Mouse (Mus musculus) embryonic facial prominence, embryonic 12.5 days (tissue): ENCODE measurements around the gene Tfrc. TPM values are rescaled to one million over a fixed set of nuclear protein-coding genes. Genes with fewer than 3 reads are reported as not detected.

Experiments used
- ATAC-seq: fragments of 200-750 bp; cut with Nextera tagmentation; 2 replicates; pipeline ENCODE4 v1.8.0; 2017; ENCODE audit not compliant: insufficient number of reproducible peaks, insufficient read depth, low FRiP score, low TSS enrichment
- H3K27ac ChIP-seq: fragments of 300-500 bp; sonication (generic); 2 replicates; pipeline ENCODE4 v1.5.1; 2016; ENCODE audit warnings: mild to moderate bottlenecking
- H3K27me3 ChIP-seq: fragments of 300-500 bp; sonication (generic); 2 replicates; pipeline ENCODE4 v1.6.1; 2016; ENCODE audit warnings: mild to moderate bottlenecking, moderate library complexity
- H3K36me3 ChIP-seq: fragments of 300-500 bp; sonication (generic); 2 replicates; pipeline ENCODE4 v1.6.1; 2016; ENCODE audit warnings: mild to moderate bottlenecking
- H3K4me1 ChIP-seq: fragments of 300-500 bp; sonication (generic); 2 replicates; pipeline ENCODE4 v1.6.1; 2016
- H3K4me2 ChIP-seq: fragments of 300-500 bp; sonication (generic); replicated peaks from 2 replicates; pipeline ENCODE4 v1.6.1; 2016; ENCODE audit warnings: mild to moderate bottlenecking, moderate library complexity
- H3K4me3 ChIP-seq: fragments of 300-500 bp; sonication (generic); 2 replicates; pipeline ENCODE4 v1.5.1; 2016; ENCODE audit warnings: mild to moderate bottlenecking
- H3K9ac ChIP-seq: fragments of 300-500 bp; sonication (generic); 2 replicates; pipeline ENCODE4 v1.6.1; 2016; ENCODE audit warnings: mild to moderate bottlenecking, moderate library complexity
- H3K9me3 ChIP-seq: fragments of 300-500 bp; sonication (generic); 2 replicates; pipeline ENCODE4 v1.6.1; 2016; ENCODE audit warnings: mild to moderate bottlenecking, moderate library complexity
- WGBS: fragments of 180-500 bp; shearing (Covaris S2); methylation state at CpG from one replicate; pipeline ENCODE4 v1.1.7; 2016; 5-methylcytosine and 5-hydroxymethylcytosine counted together
- polyA plus RNA-seq: library from polyadenylated mRNA; unstranded; fragments of >200 nt; fragmentation: Nextera tagmentation; extraction: Ambion mirVana; gene quantifications from 2 replicates; pipeline ENCODE4 v1.2.1, GENCODE M21; 2016

Gene Tfrc
- 32.7 and 36.6 TPM in 2 replicates for polyA plus RNA-seq

DNA sequence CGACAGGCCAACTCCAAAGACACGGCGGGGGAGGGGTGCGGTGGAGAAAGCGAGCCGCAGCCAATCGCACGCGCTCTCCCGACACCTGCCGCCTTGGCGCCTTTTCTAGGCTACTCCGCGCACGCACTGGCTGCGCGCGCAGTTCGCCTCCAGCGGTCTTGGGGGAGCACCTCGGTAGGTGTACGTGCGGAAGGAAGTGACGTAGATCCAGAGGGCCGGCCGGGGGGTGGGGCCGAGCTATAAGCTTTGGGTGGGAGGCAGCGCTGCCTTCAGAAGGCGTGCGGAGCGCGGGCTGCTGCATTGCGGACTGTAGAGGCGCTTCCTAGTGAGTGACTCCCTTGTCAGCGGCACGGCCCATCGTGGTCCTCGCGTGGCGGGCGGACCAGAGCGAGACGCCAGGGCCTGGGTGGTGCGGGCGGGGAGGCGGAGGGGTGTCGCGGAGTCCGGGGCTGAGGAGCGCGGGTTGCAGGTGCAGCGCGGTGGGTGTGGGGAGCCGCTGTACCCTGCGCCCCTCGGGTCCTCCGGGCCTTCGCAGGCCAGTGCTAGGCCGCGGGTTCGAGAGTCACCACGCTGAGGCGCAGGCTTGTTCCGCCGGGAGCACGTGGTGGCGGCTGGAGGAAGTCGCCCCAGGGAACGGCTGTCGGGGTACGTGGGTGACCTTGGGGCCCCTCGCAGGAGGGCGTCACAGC, at the start of gene Tfrc:
Gene Tfrc (plus strand): TSS at position 209 of the 689 bp plus-strand sequence.
- Histone ChIP-seq H3K4me2 (peak within 1 kb of the TSS; percentile 83), H3K4me1 (peaks cover 9% of the 10 kb centered on the region; the same call in 1 of the 2 replicates), H3K36me3 (no peaks in the 10 kb centered on the region), H3K4me3 (peak within 1 kb of the TSS; percentile 87), H3K27me3 (no peaks in the 10 kb centered on the region), H3K9me3 (no peaks in the 10 kb centered on the region), H3K9ac (peak within 1 kb of the TSS; percentile 80), H3K27ac (peak within 1 kb of the TSS; percentile 91)
- peak; percentile 99 for ATAC-seq
- under 1% methylated on average over 73 of the region's 73 CpGs for WGBS

DNA sequence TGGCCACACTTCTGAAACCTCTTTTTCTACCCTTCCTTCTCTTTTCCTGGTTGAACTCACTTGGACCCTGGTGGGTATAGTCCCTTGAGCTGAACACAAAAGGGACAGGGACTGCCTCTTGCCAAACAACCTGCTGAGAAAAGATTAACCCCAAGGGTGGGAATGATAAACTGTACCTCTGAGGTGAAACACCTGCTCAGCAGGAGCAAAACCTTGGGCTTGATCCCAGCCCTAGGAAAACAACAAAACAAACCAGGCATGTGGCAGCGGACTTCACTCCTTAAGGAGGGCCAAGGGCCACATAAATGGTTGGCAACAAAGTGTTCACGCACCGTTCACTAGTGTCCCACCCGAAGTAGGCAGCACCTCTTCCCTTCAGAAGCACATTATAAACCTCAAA, 49.2 kb upstream of the Tfrc start:
- Histone ChIP-seq H3K9me3 (no peaks in the 10 kb centered on the region), H3K27ac (no peak overlapping the region), H3K4me1 (no peaks in the 10 kb centered on the region), H3K4me2 (no peak overlapping the region), H3K36me3 (no peaks in the 10 kb centered on the region), H3K27me3 (no peaks in the 10 kb centered on the region; the same call in 1 of the 2 replicates), H3K4me3 (no peak overlapping the region), H3K9ac (no peak overlapping the region)
- no peak for ATAC-seq
- 79% methylated on average over 4 of the region's 4 CpGs for WGBS

DNA sequence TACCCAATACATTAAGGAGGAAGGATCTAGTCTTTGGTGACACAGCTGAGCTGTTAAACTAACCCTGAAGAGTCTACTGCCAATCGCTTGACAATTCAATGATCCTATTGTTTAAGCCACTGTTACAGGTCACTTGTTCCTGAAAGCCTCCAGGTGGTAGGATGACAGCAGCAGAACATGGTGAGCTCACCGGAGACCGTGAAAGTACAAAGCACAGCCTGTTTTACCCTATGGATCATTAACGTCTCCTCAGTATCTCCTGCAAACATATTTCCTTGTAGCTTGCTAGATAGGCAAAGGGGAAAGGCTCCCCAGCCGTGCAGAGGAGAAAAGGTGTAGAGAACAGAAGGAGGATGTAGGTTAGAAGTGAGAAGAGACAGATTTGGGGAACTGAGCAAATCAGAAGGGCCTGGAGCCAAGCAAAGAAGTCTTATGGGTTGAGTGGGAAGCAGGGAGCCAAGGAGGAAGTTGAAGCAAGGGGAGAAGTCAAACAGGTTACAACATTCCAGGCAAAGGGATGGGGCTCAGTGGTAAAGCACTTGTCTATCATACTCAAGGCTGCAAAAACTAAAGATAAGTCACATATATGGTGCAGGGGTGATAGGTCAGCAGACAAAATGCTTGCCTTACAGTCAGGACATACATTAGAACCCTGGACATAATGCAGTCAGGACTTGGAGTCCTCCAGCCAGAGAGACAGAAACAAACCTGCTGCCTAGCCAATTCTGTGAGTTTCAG, 45.5 kb upstream of the Tfrc start:
- no peaks in the 10 kb centered on the region for H3K36me3 ChIP-seq
- no peak overlapping the region for H3K4me3 ChIP-seq
- no peaks in the 10 kb centered on the region for H3K4me1 ChIP-seq
- H3K27ac ChIP-seq: no peak overlapping the region
- H3K9ac ChIP-seq: no peak overlapping the region
- H3K9me3 ChIP-seq: no peaks in the 10 kb centered on the region
- WGBS: 71% methylated on average over 5 of the region's 5 CpGs
- H3K27me3 ChIP-seq: no peaks in the 10 kb centered on the region; the same call in 1 of the 2 replicates
- no peak for ATAC-seq
- no peak overlapping the region for H3K4me2 ChIP-seq

- Histone ChIP-seq H3K9me3 (no peaks in the 10 kb centered on the region), H3K27me3 (no peaks in the 10 kb centered on the region; the same call in 1 of the 2 replicates), H3K36me3 (no peaks in the 10 kb centered on the region), H3K27ac (no peak overlapping the region), H3K4me1 (no peaks in the 10 kb centered on the region), H3K9ac (no peak overlapping the region), H3K4me3 (no peak overlapping the region), H3K4me2 (no peak overlapping the region)
- ATAC-seq: no peak
- WGBS: 61% methylated on average over 4 of the region's 4 CpGs
Measured at GRCm38 (mm10) chr16:32567282-32567681, 41.4 kb upstream of the Tfrc start.

GRCm38 (mm10) chr16:32568401-32568800, 40.3 kb upstream of the Tfrc start:
- H3K27ac ChIP-seq: no peak overlapping the region
- no peak for ATAC-seq
- H3K36me3 ChIP-seq: no peaks in the 10 kb centered on the region
- 69% methylated on average over 6 of the region's 6 CpGs for WGBS
- H3K4me1 ChIP-seq: no peaks in the 10 kb centered on the region
- no peak overlapping the region for H3K4me2 ChIP-seq
- no peaks in the 10 kb centered on the region for H3K27me3 ChIP-seq
- H3K9me3 ChIP-seq: no peaks in the 10 kb centered on the region
- no peak overlapping the region for H3K4me3 ChIP-seq
- no peak overlapping the region for H3K9ac ChIP-seq

- no peak overlapping the region for H3K4me2 ChIP-seq
- no peaks in the 10 kb centered on the region for H3K36me3 ChIP-seq
- H3K9ac ChIP-seq: no peak overlapping the region
- 92% methylated on average over 3 of the region's 3 CpGs for WGBS
- no peaks in the 10 kb centered on the region for H3K9me3 ChIP-seq
- H3K4me3 ChIP-seq: no peak overlapping the region
- H3K27me3 ChIP-seq: no peaks in the 10 kb centered on the region
- no peak for ATAC-seq
- no peak overlapping the region for H3K27ac ChIP-seq
- no peaks in the 10 kb centered on the region for H3K4me1 ChIP-seq
Measured at GRCm38 (mm10) chr16:32570042-32570441, 38.7 kb upstream of the Tfrc start.

GRCm38 (mm10) chr16:32572528-32572927, 36.2 kb upstream of the Tfrc start:
- H3K4me2 ChIP-seq: no peak overlapping the region
- no peak overlapping the region for H3K4me3 ChIP-seq
- no peaks in the 10 kb centered on the region for H3K4me1 ChIP-seq
- ATAC-seq: no peak
- no peak overlapping the region for H3K27ac ChIP-seq
- WGBS: 81% methylated on average over 4 of the region's 4 CpGs
- H3K27me3 ChIP-seq: no peaks in the 10 kb centered on the region
- H3K36me3 ChIP-seq: no peaks in the 10 kb centered on the region
- no peak overlapping the region for H3K9ac ChIP-seq
- H3K9me3 ChIP-seq: no peaks in the 10 kb centered on the region

DNA sequence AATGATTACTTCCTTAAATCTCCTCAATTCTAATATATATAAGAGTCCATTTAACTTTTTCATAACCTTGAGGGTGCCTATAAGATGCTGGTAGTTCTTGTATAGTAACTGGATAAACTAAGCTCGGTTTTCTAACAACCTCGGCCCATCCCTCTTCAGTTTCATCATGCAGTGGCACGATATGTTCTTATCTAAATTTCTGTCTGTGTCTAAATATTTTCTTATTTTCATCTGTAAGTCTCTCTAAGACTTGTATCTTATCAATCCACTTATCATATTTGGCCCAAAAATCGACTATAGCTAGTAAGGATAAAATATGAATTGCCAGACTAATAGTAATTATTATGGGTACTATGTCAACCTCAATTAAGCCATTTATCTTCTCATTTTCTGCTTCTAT, 22.2 kb upstream of the Tfrc start:
- WGBS: 88% methylated on average over 4 of the region's 4 CpGs
- no peak for ATAC-seq
- H3K4me2 ChIP-seq: no peak overlapping the region
- H3K27ac ChIP-seq: no peak overlapping the region
- no peaks in the 10 kb centered on the region for H3K36me3 ChIP-seq
- no peak overlapping the region for H3K9ac ChIP-seq
- H3K4me1 ChIP-seq: no peaks in the 10 kb centered on the region
- no peaks in the 10 kb centered on the region for H3K27me3 ChIP-seq
- no peaks in the 10 kb centered on the region for H3K9me3 ChIP-seq
- no peak overlapping the region for H3K4me3 ChIP-seq

DNA sequence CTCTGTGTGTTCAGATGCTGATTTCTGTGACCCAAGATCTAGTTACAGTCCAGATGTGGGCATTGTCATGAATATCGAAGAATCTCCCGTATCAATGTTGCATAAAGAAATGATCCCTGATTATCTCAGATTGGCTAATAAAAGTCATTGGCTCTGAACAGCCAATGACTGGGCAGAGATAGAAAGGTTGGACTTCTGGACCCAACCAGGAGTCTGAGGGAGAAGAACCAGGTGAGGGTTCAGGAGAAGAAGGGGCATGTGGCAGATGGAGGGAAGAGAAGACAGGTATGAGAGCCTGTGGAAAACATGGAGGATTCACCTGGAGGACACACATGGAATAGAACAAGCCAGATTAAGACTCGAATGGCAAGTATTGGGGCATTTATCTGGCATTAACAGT, 20.2 kb upstream of the Tfrc start:
- H3K9me3 ChIP-seq: no peaks in the 10 kb centered on the region
- H3K4me2 ChIP-seq: no peak overlapping the region
- 81% methylated on average over 3 of the region's 3 CpGs for WGBS
- no peak for ATAC-seq
- H3K9ac ChIP-seq: no peak overlapping the region
- no peaks in the 10 kb centered on the region for H3K36me3 ChIP-seq
- H3K27ac ChIP-seq: no peak overlapping the region
- H3K4me3 ChIP-seq: no peak overlapping the region
- no peaks in the 10 kb centered on the region for H3K27me3 ChIP-seq
- no peaks in the 10 kb centered on the region for H3K4me1 ChIP-seq

GRCm38 (mm10) chr16:32591521-32591920, 17.2 kb upstream of the Tfrc start:
- no peaks in the 10 kb centered on the region for H3K36me3 ChIP-seq
- no peak overlapping the region for H3K4me3 ChIP-seq
- H3K4me2 ChIP-seq: no peak overlapping the region
- H3K27me3 ChIP-seq: no peaks in the 10 kb centered on the region
- no peak overlapping the region for H3K9ac ChIP-seq
- H3K9me3 ChIP-seq: no peaks in the 10 kb centered on the region
- ATAC-seq: no peak
- no peak overlapping the region for H3K27ac ChIP-seq
- 87% methylated on average over 8 of the region's 8 CpGs for WGBS
- no peaks in the 10 kb centered on the region for H3K4me1 ChIP-seq

DNA sequence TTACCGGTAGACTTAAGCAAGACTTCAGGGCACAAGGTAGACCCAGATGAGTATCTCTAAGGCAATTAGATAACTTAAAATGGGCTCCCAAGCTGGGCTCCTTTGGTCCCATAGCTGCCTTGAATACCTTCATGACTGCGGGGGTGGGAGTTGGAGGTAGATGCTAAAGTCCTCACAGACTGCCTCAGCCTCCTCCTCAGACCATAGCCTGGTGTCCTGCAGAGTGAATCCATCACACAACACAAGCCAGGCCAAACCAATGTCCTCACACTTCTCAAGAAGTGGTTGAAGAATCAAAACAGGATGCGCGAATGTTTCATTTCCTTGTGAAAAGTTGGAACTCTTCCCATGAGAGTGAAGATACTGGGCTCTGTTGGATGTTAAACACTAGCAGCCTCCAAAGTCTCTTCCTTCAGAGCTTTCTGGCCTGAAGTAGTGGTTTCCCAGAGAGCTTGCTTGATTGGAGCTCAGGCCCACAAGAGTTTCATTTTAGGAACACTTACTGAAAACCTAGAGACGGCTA, 15.4 kb upstream of the Tfrc start:
- Histone ChIP-seq H3K4me1 (no peaks in the 10 kb centered on the region), H3K9me3 (no peaks in the 10 kb centered on the region), H3K4me2 (no peak overlapping the region), H3K4me3 (no peak overlapping the region), H3K9ac (no peak overlapping the region), H3K27ac (no peak overlapping the region), H3K36me3 (no peaks in the 10 kb centered on the region), H3K27me3 (no peaks in the 10 kb centered on the region)
- ATAC-seq: no peak
- 94% methylated on average over 5 of the region's 5 CpGs for WGBS

GRCm38 (mm10) chr16:32593916-32594315, 14.8 kb upstream of the Tfrc start:
- no peaks in the 10 kb centered on the region for H3K9me3 ChIP-seq
- no peaks in the 10 kb centered on the region for H3K4me1 ChIP-seq
- H3K4me3 ChIP-seq: no peak overlapping the region
- ATAC-seq: no peak
- no peak overlapping the region for H3K9ac ChIP-seq
- no peaks in the 10 kb centered on the region for H3K27me3 ChIP-seq
- H3K4me2 ChIP-seq: no peak overlapping the region
- no peaks in the 10 kb centered on the region for H3K36me3 ChIP-seq
- WGBS: 76% methylated on average over 5 of the region's 5 CpGs
- no peak overlapping the region for H3K27ac ChIP-seq
